Mouse (Mus musculus) kidney, adult 11 months (tissue): ENCODE results near the gene Fer1l5.

Experiments
- DNase-seq: peaks from one replicate; pipeline ENCODE4 v3.0.0; 2022

Fer1l5 gene

GRCm38 (mm10) chr1:36432999-36433398 is 60.9 kb downstream of the Fer1l5 start:
- no peak for DNase-seq

- DNase-seq = peak; percentile 16
Measured at GRCm38 (mm10) chr1:36433616-36434015, 61.5 kb downstream of the Fer1l5 start.

GRCm38 (mm10) chr1:36435071-36435470 is 63.0 kb downstream of the Fer1l5 start:
- DNase-seq = no peak

- DNase-seq = no peak
Measured at GRCm38 (mm10) chr1:36436515-36436914, 64.4 kb downstream of the Fer1l5 start.

- no peak for DNase-seq
Measured at GRCm38 (mm10) chr1:36437223-36437622, 65.1 kb downstream of the Fer1l5 start.

- DNase-seq = no peak
Measured at GRCm38 (mm10) chr1:36441101-36441500, 69.0 kb downstream of the Fer1l5 start.

- DNase-seq = peak; percentile 98
Measured at GRCm38 (mm10) chr1:36444471-36445464, 72.7 kb downstream of the Fer1l5 start, which contains the start of gene Lman2l. Gene Lman2l (minus strand): TSS chr1:36445271.

- DNase-seq = no peak
Measured at GRCm38 (mm10) chr1:36445508-36445907, 73.4 kb downstream of the Fer1l5 start.

GRCm38 (mm10) chr1:36446106-36446824 is 74.2 kb downstream of the Fer1l5 start:
- no peak for DNase-seq

- no peak for DNase-seq
Measured at GRCm38 (mm10) chr1:36446841-36447240, 74.8 kb downstream of the Fer1l5 start.

- DNase-seq = no peak
Measured at GRCm38 (mm10) chr1:36454055-36454815, 82.1 kb downstream of the Fer1l5 start.

GRCm38 (mm10) chr1:36457388-36458014 is 85.4 kb downstream of the Fer1l5 start:
- no peak for DNase-seq

GRCm38 (mm10) chr1:36458169-36458568 is 86.1 kb downstream of the Fer1l5 start:
- no peak for DNase-seq

- DNase-seq = no peak
Measured at GRCm38 (mm10) chr1:36461829-36462228, 89.7 kb downstream of the Fer1l5 start.

GRCm38 (mm10) chr1:36465641-36466160 is 93.6 kb downstream of the Fer1l5 start:
- no peak for DNase-seq

- DNase-seq = no peak
Measured at GRCm38 (mm10) chr1:36467446-36467845, 95.4 kb downstream of the Fer1l5 start.

- no peak for DNase-seq
Measured at GRCm38 (mm10) chr1:36469811-36470444, 97.8 kb downstream of the Fer1l5 start.

- peak; percentile 85 for DNase-seq
Measured at GRCm38 (mm10) chr1:36471181-36472105, 99.4 kb downstream of the Fer1l5 start, which contains the start of gene Cnnm4. Gene Cnnm4 (plus strand): TSS chr1:36471620.
